Mouse (Mus musculus) olfactory bulb, adult 2 months (tissue): Measurements from ENCODE around the gene Cspg4. TPM values are rescaled to one million over a fixed set of nuclear protein-coding genes. Genes with fewer than 3 reads are reported as not detected.

Source experiments
- H3K27ac ChIP-seq: fragments of 200-500 bp; 2 replicates; pipeline ENCODE4 v1.5.1; 2012; ENCODE audit warnings: low read depth, low read length; ENCODE audit not compliant: insufficient read depth
- H3K4me1 ChIP-seq: fragments of 200-500 bp; 2 replicates; pipeline ENCODE4 v1.6.1; 2012; ENCODE audit warnings: low read length; ENCODE audit not compliant: control insufficient read depth, insufficient read depth
- H3K4me3 ChIP-seq: fragments of 200-500 bp; 2 replicates; pipeline ENCODE4 v1.5.1; 2012; ENCODE audit warnings: mild to moderate bottlenecking, low read depth, low read length, moderate library complexity; ENCODE audit not compliant: insufficient read depth
- CTCF ChIP-seq: fragments of 200-500 bp; IDR thresholded peaks from 2 replicates; pipeline ENCODE4 v1.5.1; 2012; ENCODE audit warnings: low read depth, mild to moderate bottlenecking, low read length, moderate library complexity; ENCODE audit not compliant: insufficient read depth
- POLR2A ChIP-seq: fragments of 200-500 bp; IDR thresholded peaks from 2 replicates; pipeline ENCODE4 v1.6.1; 2012; ENCODE audit warnings: mild to moderate bottlenecking, low read depth, low read length, moderate library complexity; ENCODE audit not compliant: insufficient read depth
- WGBS: fragments of 180-500 bp; shearing (Covaris S2); methylation state at CpG from one replicate; pipeline ENCODE4 v1.1.7; 2018; 5-methylcytosine and 5-hydroxymethylcytosine counted together
- polyA plus RNA-seq: library from polyadenylated mRNA; stranded (reverse); fragments of >200 nt; gene quantifications from 2 replicates; pipeline ENCODE4 v1.2.4, GENCODE M21; 2012; ENCODE audit warnings: low replicate concordance; ENCODE audit not compliant: missing spikeins, insufficient read depth, insufficient read length

Gene Cspg4
- not detected in 2 replicates for polyA plus RNA-seq

DNA sequence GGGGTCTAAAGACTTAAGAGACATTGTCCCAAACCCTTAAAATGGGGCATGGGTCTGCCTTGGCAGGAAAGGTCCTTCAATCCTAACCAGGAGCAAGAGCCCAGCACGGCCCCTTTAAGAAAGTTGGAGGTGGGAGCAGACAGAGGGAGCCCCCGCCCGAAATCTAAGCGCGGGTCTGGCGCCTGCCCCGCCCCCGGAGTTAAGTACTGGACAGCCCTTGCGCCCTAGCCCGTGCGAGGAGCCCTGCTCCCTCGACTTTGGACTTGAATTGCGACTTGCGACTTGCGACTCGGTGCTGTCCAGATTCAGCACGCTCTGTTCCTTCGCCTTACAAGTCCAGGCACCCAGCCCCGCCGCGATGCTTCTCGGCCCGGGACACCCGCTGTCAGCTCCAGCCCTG, at the start of gene Cspg4:
Gene Cspg4, plus strand, starts transcription at position 202 of the 400 bp plus-strand sequence.
- peak within 1 kb of the TSS; percentile 18 for H3K4me3 ChIP-seq
- H3K4me1 ChIP-seq = peaks cover 30% of the 10 kb centered on the region
- 19% methylated on average over 24 of the region's 24 CpGs for WGBS
- TF ChIP-seq POLR2A = no peak
- H3K27ac ChIP-seq = no peak within 1 kb of the TSS

GRCm38 (mm10) chr9:56824900-56825299, 39.9 kb upstream of the Cspg4 start:
- 10% methylated on average over 3 of the region's 3 CpGs for WGBS
- Histone ChIP-seq H3K27ac (no peak overlapping the region), H3K4me1 (peaks cover 8% of the 10 kb centered on the region; the same call in 1 of the 2 replicates), H3K4me3 (no peak overlapping the region)
- no peak for TF ChIP-seq POLR2A
- TF ChIP-seq CTCF = no peak

- TF ChIP-seq CTCF (no peak), POLR2A (no peak)
- H3K4me3 ChIP-seq = no peak overlapping the region
- H3K4me1 ChIP-seq = peaks cover 8% of the 10 kb centered on the region; the same call in 1 of the 2 replicates
- H3K27ac ChIP-seq = no peak overlapping the region
- WGBS = 29% methylated on average over 21 of the region's 21 CpGs
Measured at GRCm38 (mm10) chr9:56825476-56826213, 39.2 kb upstream of the Cspg4 start.

- Histone ChIP-seq H3K4me1 (peaks cover 16% of the 10 kb centered on the region), H3K4me3 (no peak overlapping the region), H3K27ac (no peak overlapping the region)
- TF ChIP-seq CTCF (no peak), POLR2A (no peak)
- WGBS = 66% methylated on average over 9 of the region's 9 CpGs
Measured at GRCm38 (mm10) chr9:56828146-56828545, 36.7 kb upstream of the Cspg4 start.

DNA sequence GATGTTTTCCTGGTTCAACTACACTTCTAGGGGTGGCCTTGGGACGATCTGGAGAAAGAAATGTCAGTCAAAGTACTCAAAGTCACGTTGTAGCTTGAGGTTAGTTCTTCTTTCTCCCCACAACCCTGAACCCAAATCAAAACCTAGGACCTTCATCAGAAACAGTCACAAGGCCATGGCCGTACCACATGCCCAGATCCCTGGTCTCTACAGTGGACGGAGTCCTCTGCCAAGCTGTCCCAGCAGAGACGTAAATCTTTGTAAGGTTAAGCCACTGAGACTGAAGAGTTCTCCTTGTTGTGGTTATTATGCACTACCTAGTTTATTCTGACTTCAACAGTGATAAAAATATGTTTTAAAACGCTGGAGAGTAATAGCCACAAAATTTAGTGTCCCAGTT, 36.0 kb upstream of the Cspg4 start:
- 91% methylated on average over 6 of the region's 6 CpGs for WGBS
- Histone ChIP-seq H3K27ac (no peak overlapping the region), H3K4me1 (peaks cover 19% of the 10 kb centered on the region), H3K4me3 (no peak overlapping the region)
- TF ChIP-seq POLR2A (no peak), CTCF (no peak)

- no peak overlapping the region for H3K4me3 ChIP-seq
Measured at GRCm38 (mm10) chr9:56830162-56830561, 34.7 kb upstream of the Cspg4 start.

GRCm38 (mm10) chr9:56831904-56832303, 32.9 kb upstream of the Cspg4 start:
- WGBS = 90% methylated on average over 3 of the region's 3 CpGs
- Histone ChIP-seq H3K27ac (no peak overlapping the region), H3K4me3 (no peak overlapping the region), H3K4me1 (peaks cover 13% of the 10 kb centered on the region)
- TF ChIP-seq POLR2A (no peak), CTCF (no peak)

More at GRCm38 (mm10) chr9:56830162-56830561, 34.7 kb upstream of the Cspg4 start:
- peaks cover 19% of the 10 kb centered on the region for H3K4me1 ChIP-seq
- no peak overlapping the region for H3K27ac ChIP-seq
- TF ChIP-seq CTCF (no peak), POLR2A (no peak)
- WGBS = 58% methylated on average over 4 of the region's 4 CpGs

DNA sequence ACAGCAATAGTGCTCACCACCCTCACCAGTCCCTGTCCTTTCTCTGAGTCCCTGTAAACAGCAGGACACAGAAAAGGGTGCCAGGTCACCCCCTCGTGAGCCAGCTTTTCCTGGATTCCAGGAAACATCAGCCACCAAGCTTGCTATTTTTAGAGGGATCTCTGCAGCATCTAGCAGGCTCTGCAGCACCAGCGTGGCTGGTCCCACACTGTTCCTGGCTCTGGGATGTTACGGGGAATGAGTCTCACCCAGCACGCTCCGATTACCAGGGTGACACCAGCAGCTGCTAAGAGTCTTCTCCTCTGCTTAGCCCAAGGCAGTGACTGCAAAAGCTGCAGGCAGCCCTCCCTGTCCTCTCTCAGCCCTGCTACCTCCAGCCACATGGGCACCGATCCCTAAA, 31.9 kb upstream of the Cspg4 start:
- H3K4me3 ChIP-seq = no peak overlapping the region
- 22% methylated on average over 6 of the region's 6 CpGs for WGBS
- no peak overlapping the region for H3K27ac ChIP-seq
- TF ChIP-seq POLR2A = no peak
- TF ChIP-seq CTCF = no peak
- peaks cover 13% of the 10 kb centered on the region for H3K4me1 ChIP-seq

- WGBS = 86% methylated on average over 5 of the region's 5 CpGs
- TF ChIP-seq CTCF (no peak), POLR2A (no peak)
- Histone ChIP-seq H3K27ac (no peak overlapping the region), H3K4me3 (no peak overlapping the region), H3K4me1 (peaks cover 11% of the 10 kb centered on the region)
Measured at GRCm38 (mm10) chr9:56835152-56835551, 29.7 kb upstream of the Cspg4 start.

DNA sequence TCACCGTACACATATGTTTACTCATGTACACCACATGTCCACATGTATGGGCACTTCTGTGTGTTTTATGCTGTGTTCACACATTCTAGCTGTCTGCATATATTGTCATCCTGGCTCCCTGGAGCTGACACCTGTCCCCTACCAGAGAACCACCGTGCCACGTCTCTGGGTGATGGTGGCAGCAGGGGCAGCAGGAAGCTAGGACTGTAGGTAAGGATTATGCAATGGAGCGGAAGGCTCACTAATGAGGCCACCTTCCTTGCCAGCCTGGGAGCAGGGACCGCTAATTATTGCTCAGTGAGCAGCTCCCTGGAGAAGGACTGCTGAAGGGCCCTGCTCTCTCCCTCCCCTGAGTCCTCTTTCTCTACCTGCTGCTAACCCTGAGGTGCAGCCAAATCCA, 24.1 kb upstream of the Cspg4 start:
- Histone ChIP-seq H3K4me3 (no peak overlapping the region), H3K27ac (no peak overlapping the region), H3K4me1 (peaks cover 4% of the 10 kb centered on the region; the same call in 1 of the 2 replicates)
- WGBS = 77% methylated on average over 5 of the region's 5 CpGs
- TF ChIP-seq CTCF = no peak
